Mouse (Mus musculus): ENCODE results near the gene Gse1.

DNA sequence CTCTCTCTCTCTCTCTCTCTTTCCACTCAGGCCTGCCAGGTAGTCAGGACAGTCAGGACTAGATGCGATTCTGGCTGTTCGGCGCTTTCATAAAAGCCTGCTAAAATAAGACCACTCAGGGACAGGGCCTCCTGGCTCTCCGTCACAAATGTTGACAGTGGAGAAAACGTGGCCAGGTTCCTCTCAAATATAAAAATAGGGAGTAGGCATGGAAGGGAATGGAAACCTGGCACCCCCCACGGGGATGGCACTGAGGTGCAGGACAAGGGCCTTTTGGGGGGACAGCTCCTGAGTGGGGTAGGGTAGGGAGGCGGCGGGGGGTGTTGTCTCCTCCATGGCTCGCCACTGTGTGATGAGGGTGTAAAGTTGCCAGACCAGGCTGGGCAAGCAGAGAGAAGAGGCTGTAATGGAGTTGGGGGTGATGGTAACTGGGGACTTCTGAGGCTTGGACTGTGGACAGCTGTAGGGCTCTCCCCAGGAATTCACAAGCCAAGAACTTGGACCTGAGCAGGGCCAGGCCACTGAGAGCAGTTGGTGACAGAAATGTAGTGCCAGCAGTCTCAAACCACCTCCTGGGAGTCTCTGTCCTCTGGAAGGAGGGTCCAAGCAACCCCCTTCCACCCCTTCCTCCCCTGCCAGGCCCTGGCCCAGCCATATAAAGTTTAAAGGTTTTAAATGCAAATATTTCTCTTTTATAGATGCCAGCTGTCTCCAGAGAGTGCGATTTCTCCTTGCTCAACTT lies 303.7 kb downstream of the Gse1 start:
- no peak for TF ChIP-seq GATA1 (IDR thresholded peaks at IDR 0.05; ENCODE audit: low read length)
- TF ChIP-seq TAL1 (IDR thresholded peaks at IDR 0.05; ENCODE audit: low read length), result no peak
